ENCODE assay signal across 12 mouse cellular contexts in the genomic region with DNA sequence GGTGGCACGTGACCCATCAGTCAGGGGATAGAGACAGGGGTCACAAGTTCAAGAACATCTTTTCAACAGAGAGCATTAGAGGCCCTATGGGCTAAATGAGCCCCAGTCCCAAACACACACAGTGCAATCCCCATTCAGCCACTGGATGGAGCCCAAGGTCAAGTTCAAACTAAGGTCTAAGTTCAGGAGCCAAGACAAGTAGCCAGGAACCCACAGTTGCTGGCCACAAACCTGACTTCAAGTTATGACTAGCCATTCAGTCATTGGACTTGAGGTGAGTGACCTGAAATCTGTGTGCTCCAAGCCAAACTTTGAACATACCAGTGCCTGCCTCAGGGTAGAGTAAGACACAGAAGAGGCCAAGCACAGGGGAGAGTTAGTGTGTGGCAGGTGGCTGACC. TPM values are rescaled to one million over a fixed set of nuclear protein-coding genes. Genes with fewer than 3 reads are reported as not detected.
DNase-seq lines count a peak whose midpoint lies in the region; ATAC-seq and TF ChIP-seq lines count a peak whose summit lies in the region.
"Had no signal": no experiment of that assay in that cellular context is flagged by ENCODE, and none has a peak within 500 bp of the region (broad histone marks: within the 10 kb centered on the region; RNA-seq: fewer than 3 reads in every experiment).

No protein-coding gene starts in this region.

- no peak overlapping the region for H3K27ac ChIP-seq in hindbrain, embryonic 10.5 days
- no peak overlapping the region for H3K27ac ChIP-seq in hindbrain, embryonic 16.5 days (ENCODE audit: low read depth, low read length)
- H3K27ac ChIP-seq in liver, postnatal 0 days (ENCODE audit: low read depth): no peak overlapping the region
- H3K27ac ChIP-seq in liver, embryonic 11.5 days (ENCODE audit: low read depth, low read length): no peak overlapping the region
- no peak overlapping the region for H3K27ac ChIP-seq in ES-Bruce4 (ENCODE audit: insufficient read depth, low read length)
- no peak overlapping the region for H3K27ac ChIP-seq in thymus, adult 2 months (ENCODE audit: control insufficient read depth, insufficient read depth, low read length)
- H3K27ac ChIP-seq: limb, embryonic 13.5 days had no signal

- no peaks in the 10 kb centered on the region for H3K9me3 ChIP-seq in hindbrain, embryonic 10.5 days
- no peaks in the 10 kb centered on the region for H3K9me3 ChIP-seq in hindbrain, embryonic 16.5 days (ENCODE audit: control insufficient read depth, low read length)
- H3K9me3 ChIP-seq in liver, postnatal 0 days (ENCODE audit: low read length): no peaks in the 10 kb centered on the region
- no peaks in the 10 kb centered on the region for H3K9me3 ChIP-seq in liver, embryonic 11.5 days (ENCODE audit: control insufficient read depth, low read length)
- H3K9me3 ChIP-seq in ES-Bruce4 (replicated peaks; ENCODE audit: control insufficient read depth, insufficient read depth, low read length, poor library complexity, severe bottlenecking): no peaks in the 10 kb centered on the region
- H3K9me3 ChIP-seq: limb, embryonic 13.5 days had no signal

- no peak overlapping the region for H3K4me2 ChIP-seq in hindbrain, embryonic 16.5 days (ENCODE audit: low read length)
- no peak overlapping the region for H3K4me2 ChIP-seq in liver, postnatal 0 days (ENCODE audit: low read depth, low read length)
- no peak overlapping the region for H3K4me2 ChIP-seq in liver, embryonic 11.5 days
- H3K4me2 ChIP-seq: limb, embryonic 13.5 days had no signal

- no peak overlapping the region for H3K4me3 ChIP-seq in hindbrain, embryonic 10.5 days
- H3K4me3 ChIP-seq in hindbrain, embryonic 16.5 days (ENCODE audit: low read length): no peak overlapping the region
- no peak overlapping the region for H3K4me3 ChIP-seq in liver, postnatal 0 days (ENCODE audit: low read depth, low read length)
- H3K4me3 ChIP-seq in liver, embryonic 11.5 days (ENCODE audit: low read depth, low read length): no peak overlapping the region
- H3K4me3 ChIP-seq in ES-Bruce4 (ENCODE audit: low read depth, low read length): no peak overlapping the region
- H3K4me3 ChIP-seq in thymus, adult 2 months (ENCODE audit: control insufficient read depth, insufficient read depth, low read length): no peak overlapping the region
- H3K4me3 ChIP-seq: limb, embryonic 13.5 days had no signal

- DNase-seq in hindbrain, embryonic 10.5 days (ENCODE audit: low spot score): peak; percentile 26
- no peak for DNase-seq in liver, postnatal 0 days
- DNase-seq in liver, embryonic 11.5 days (ENCODE audit: low spot score): no peak
- no peak for DNase-seq in thymus, adult 2 months
- no peak for DNase-seq in cerebellum, postnatal 4 days (ENCODE audit: low spot score in 2 of 2)
- DNase-seq: gastrocnemius, postnatal 25 days; thymus, postnatal 25 days had no signal

- no peaks in the 10 kb centered on the region for H3K4me1 ChIP-seq in hindbrain, embryonic 10.5 days (replicated peaks)
- no peaks in the 10 kb centered on the region for H3K4me1 ChIP-seq in hindbrain, embryonic 16.5 days (ENCODE audit: control insufficient read depth, insufficient read depth, low read depth, low read length)
- no peaks in the 10 kb centered on the region for H3K4me1 ChIP-seq in liver, postnatal 0 days (ENCODE audit: insufficient read depth)
- no peaks in the 10 kb centered on the region for H3K4me1 ChIP-seq in liver, embryonic 11.5 days (replicated peaks; ENCODE audit: control insufficient read depth, insufficient read depth, low read length)
- H3K4me1 ChIP-seq in ES-Bruce4 (ENCODE audit: control insufficient read depth, insufficient read depth, low read length): no peaks in the 10 kb centered on the region
- H3K4me1 ChIP-seq in thymus, adult 2 months (replicated peaks; ENCODE audit: control insufficient read depth, insufficient read depth, low read length): no peaks in the 10 kb centered on the region
- H3K4me1 ChIP-seq: limb, embryonic 13.5 days had no signal

- H3K36me3 ChIP-seq in hindbrain, embryonic 10.5 days: 0 out of 2 replicates have a peak, but pooled peaks cover 3% of the 10 kb centered on the region
- H3K36me3 ChIP-seq in hindbrain, embryonic 16.5 days (ENCODE audit: control insufficient read depth, insufficient read depth, low read length): peaks cover 12% of the 10 kb centered on the region
- no peaks in the 10 kb centered on the region for H3K36me3 ChIP-seq in liver, postnatal 0 days (replicated peaks; ENCODE audit: insufficient read depth, low read length)
- H3K36me3 ChIP-seq in liver, embryonic 11.5 days (ENCODE audit: control insufficient read depth, insufficient read depth, low read length): no peaks in the 10 kb centered on the region
- no peaks in the 10 kb centered on the region for H3K36me3 ChIP-seq in ES-Bruce4 (ENCODE audit: control insufficient read depth, insufficient read depth, low read length, poor library complexity, severe bottlenecking)
- H3K36me3 ChIP-seq in thymus, adult 2 months (ENCODE audit: control insufficient read depth, insufficient read depth, low read length): no peaks in the 10 kb centered on the region
- H3K36me3 ChIP-seq: limb, embryonic 13.5 days had no signal

- no peak for ATAC-seq in hindbrain, embryonic 16.5 days
- ATAC-seq in liver, postnatal 0 days: no peak
- ATAC-seq in liver, embryonic 11.5 days (replicated peaks; ENCODE audit: low FRiP score): no peak
- 0 out of 2 replicates have a peak, but pooled peaks have one; percentile 17 for ATAC-seq in common myeloid progenitor, adult 5-6 weeks (replicated peaks; ENCODE audit: low read depth, poor library complexity, severe bottlenecking)
- ATAC-seq: Patski had no signal

- no peak for TF ChIP-seq EP300 in liver, postnatal 0 days (IDR thresholded peaks at IDR 0.05; ENCODE audit: low read depth)
- TF ChIP-seq EP300 in ES-Bruce4 (IDR thresholded peaks at IDR 0.05; ENCODE audit: insufficient read depth, low read depth, low read length): no peak

- TF ChIP-seq CTCF in liver, postnatal 0 days (IDR thresholded peaks at IDR 0.05; ENCODE audit: low read depth): peak; percentile 53
- TF ChIP-seq CTCF in ES-Bruce4 (IDR thresholded peaks at IDR 0.05; ENCODE audit: low read depth, low read length): peak; percentile 41
- no peak for TF ChIP-seq CTCF in thymus, adult 2 months (IDR thresholded peaks at IDR 0.05; ENCODE audit: borderline replicate concordance, control insufficient read depth, extremely low read depth, insufficient read depth, low read length, poor library complexity)

- H3K9ac ChIP-seq in hindbrain, embryonic 16.5 days (ENCODE audit: low read depth, low read length): no peak overlapping the region
- no peak overlapping the region for H3K9ac ChIP-seq in liver, postnatal 0 days (replicated peaks)
- H3K9ac ChIP-seq in liver, embryonic 11.5 days (ENCODE audit: low read depth, low read length): no peak overlapping the region
- H3K9ac ChIP-seq in ES-Bruce4 (ENCODE audit: low read depth, poor library complexity, severe bottlenecking): no peak overlapping the region
- H3K9ac ChIP-seq: limb, embryonic 13.5 days had no signal

- no peak for TF ChIP-seq POLR2A in ES-Bruce4 (IDR thresholded peaks at IDR 0.05; ENCODE audit: insufficient read depth, low read length)
- no peak for TF ChIP-seq POLR2A in thymus, adult 2 months (IDR thresholded peaks at IDR 0.05; ENCODE audit: control insufficient read depth, extremely low read depth, insufficient read depth, low read length, poor library complexity)

- H3K27me3 ChIP-seq in hindbrain, embryonic 10.5 days (ENCODE audit: insufficient read depth, poor library complexity, severe bottlenecking): peaks cover 14% of the 10 kb centered on the region; the same call in 1 of the 2 replicates
- H3K27me3 ChIP-seq in hindbrain, embryonic 16.5 days (replicated peaks; ENCODE audit: control insufficient read depth, insufficient read depth, low read length): no peaks in the 10 kb centered on the region
- no peaks in the 10 kb centered on the region for H3K27me3 ChIP-seq in liver, postnatal 0 days (ENCODE audit: insufficient read depth, low read length)
- H3K27me3 ChIP-seq in liver, embryonic 11.5 days (replicated peaks; ENCODE audit: control insufficient read depth, insufficient read depth, low read length): peaks cover 11% of the 10 kb centered on the region
- no peaks in the 10 kb centered on the region for H3K27me3 ChIP-seq in ES-Bruce4 (ENCODE audit: control insufficient read depth, insufficient read depth, low read length, poor library complexity, severe bottlenecking)
- H3K27me3 ChIP-seq in thymus, adult 2 months (ENCODE audit: control insufficient read depth, insufficient read depth, low read length): no peaks in the 10 kb centered on the region

- WGBS in hindbrain, embryonic 10.5 days: 61% methylated on average over 1 of the region's 1 CpGs
- 59% methylated on average over 1 of the region's 1 CpGs for WGBS in hindbrain, embryonic 16.5 days
- 50% methylated on average over 1 of the region's 1 CpGs for WGBS in liver, postnatal 0 days (ENCODE audit: insufficient replicate concordance)
- 33% methylated on average over 1 of the region's 1 CpGs for WGBS in liver, embryonic 11.5 days
- WGBS in thymus, adult 2 months: 79% methylated on average over 1 of the region's 1 CpGs

RNA-seq across cellular contexts. Expression of gene Lrrc10b, which starts 19.8 kb away (rescaled TPM):
- polyA plus RNA-seq in hindbrain, embryonic 10.5 days (2016; fragmentation: Nextera tagmentation; extraction: Ambion mirVana): 1.9 and 2.0 TPM in 2 replicates
- polyA plus RNA-seq in hindbrain, embryonic 16.5 days (2015; fragmentation: Nextera tagmentation; extraction: Ambion mirVana): 0.97 and 1.3 TPM in 2 replicates
- 0.05 TPM in 1 of 2 replicates, not detected in the other for polyA plus RNA-seq in liver, postnatal 0 days (2015; fragmentation: Nextera tagmentation; extraction: Ambion mirVana)
- polyA plus RNA-seq in liver, embryonic 11.5 days (2014; fragmentation: Nextera tagmentation; extraction: Ambion mirVana): 0.14 TPM in 1 of 2 replicates, not detected in the other
- polyA plus RNA-seq in ES-Bruce4 (2011; ENCODE audit: insufficient read depth, insufficient read length, low read depth, missing spikeins): not detected in 2 replicates
- total RNA-seq in common myeloid progenitor, adult 5-6 weeks (2017): not detected in 2 replicates
- 0.42 and 0.59 TPM in 2 replicates for polyA plus RNA-seq in thymus, adult 2 months (2012; rRNA removed)

RNA-seq across cellular contexts. Expression of gene Ppp1r32, which starts 45.2 kb away (rescaled TPM):
- polyA plus RNA-seq in hindbrain, embryonic 10.5 days (2016; fragmentation: Nextera tagmentation; extraction: Ambion mirVana): 0.70 and 2.7 TPM in 2 replicates
- 2.4 and 2.7 TPM in 2 replicates for polyA plus RNA-seq in hindbrain, embryonic 16.5 days (2015; fragmentation: Nextera tagmentation; extraction: Ambion mirVana)
- 0.11 and 0.15 TPM in 2 replicates for polyA plus RNA-seq in liver, postnatal 0 days (2015; fragmentation: Nextera tagmentation; extraction: Ambion mirVana)
- 0.12 TPM in 1 of 2 replicates, not detected in the other for polyA plus RNA-seq in liver, embryonic 11.5 days (2014; fragmentation: Nextera tagmentation; extraction: Ambion mirVana)
- 0.58 and 1.4 TPM in 2 replicates for polyA plus RNA-seq in ES-Bruce4 (2011; ENCODE audit: insufficient read depth, insufficient read length, low read depth, missing spikeins)
- not detected in 2 replicates for total RNA-seq in common myeloid progenitor, adult 5-6 weeks (2017)
- 2.0 and 2.1 TPM in 2 replicates for polyA plus RNA-seq in thymus, adult 2 months (2012; rRNA removed)
- polyA plus RNA-seq: limb, embryonic 13.5 days had no signal

RNA-seq across cellular contexts. Expression of gene Syt7, which starts 48.6 kb away (rescaled TPM):
- polyA plus RNA-seq in hindbrain, embryonic 10.5 days (2016; fragmentation: Nextera tagmentation; extraction: Ambion mirVana): 0.98 and 1.5 TPM in 2 replicates
- 8.8 and 10.3 TPM in 2 replicates for polyA plus RNA-seq in hindbrain, embryonic 16.5 days (2015; fragmentation: Nextera tagmentation; extraction: Ambion mirVana)
- 0.04 and 0.24 TPM in 2 replicates for polyA plus RNA-seq in liver, postnatal 0 days (2015; fragmentation: Nextera tagmentation; extraction: Ambion mirVana)
- polyA plus RNA-seq in liver, embryonic 11.5 days (2014; fragmentation: Nextera tagmentation; extraction: Ambion mirVana): 1.2 and 1.4 TPM in 2 replicates
- polyA plus RNA-seq in ES-Bruce4 (2011; ENCODE audit: insufficient read depth, insufficient read length, low read depth, missing spikeins): 4.1 and 4.9 TPM in 2 replicates
- total RNA-seq in common myeloid progenitor, adult 5-6 weeks (2017): not detected in 2 replicates
- 1.8 and 2.7 TPM in 2 replicates for polyA plus RNA-seq in thymus, adult 2 months (2012; rRNA removed)
